Mouse (Mus musculus): ENCODE data around the gene Mrpl45. TPM values are rescaled to one million over a fixed set of nuclear protein-coding genes. Genes with fewer than 3 reads are reported as not detected.

Mrpl45 gene
- total and polyA plus RNA-seq, 2 experiments from 2014 or later: 21.4 to 36.0 TPM

DNA sequence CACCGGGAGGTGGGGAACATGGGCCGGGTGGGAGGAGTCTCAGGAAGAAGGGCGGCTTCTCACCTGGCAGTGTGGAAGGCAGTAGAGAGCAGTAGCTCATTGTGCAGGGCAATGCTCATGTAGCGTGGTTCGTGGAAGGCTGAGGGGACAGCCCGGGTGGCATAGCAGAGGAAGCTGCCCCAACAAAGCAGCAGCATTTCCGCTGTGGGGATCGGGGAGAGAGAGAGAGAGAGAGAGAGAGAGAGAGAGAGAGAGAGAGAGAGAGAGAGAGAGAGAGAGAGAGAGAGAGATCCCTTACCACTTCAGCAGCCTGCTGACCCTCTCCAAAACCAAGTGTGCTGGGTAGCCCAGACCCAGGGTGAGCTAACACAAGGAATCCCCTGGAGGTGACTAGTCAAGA lies 27.7 kb downstream of the Mrpl45 start:
- Histone ChIP-seq H3K36me3 (ENCODE audit: insufficient read depth, low read length) (0 out of 2 replicates have a peak, but pooled peaks cover 2% of the 10 kb centered on the region), H3K4me3 (ENCODE audit: low read depth, low read length) (no peak overlapping the region), H3K9me3 (ENCODE audit: low read length) (no peaks in the 10 kb centered on the region), H3K27ac (ENCODE audit: low read depth, low read length) (no peak overlapping the region), H3K4me2 (ENCODE audit: low read depth, low read length, poor library complexity, severe bottlenecking) (no peak overlapping the region), H3K4me1 (ENCODE audit: insufficient read depth, low read length) (no peaks in the 10 kb centered on the region), H3K27me3 (ENCODE audit: insufficient read depth, low read length) (no peaks in the 10 kb centered on the region), H3K9ac (replicated peaks; ENCODE audit: low read length, poor library complexity, severe bottlenecking) (no peak overlapping the region)
- TF ChIP-seq CTCF (IDR thresholded peaks at IDR 0.05): no peak
- no peak for ATAC-seq (ENCODE audit: low FRiP score)
- no peak for DNase-seq (ENCODE audit: low spot score)
- 44% methylated on average over 8 of the region's 8 CpGs for WGBS

DNA sequence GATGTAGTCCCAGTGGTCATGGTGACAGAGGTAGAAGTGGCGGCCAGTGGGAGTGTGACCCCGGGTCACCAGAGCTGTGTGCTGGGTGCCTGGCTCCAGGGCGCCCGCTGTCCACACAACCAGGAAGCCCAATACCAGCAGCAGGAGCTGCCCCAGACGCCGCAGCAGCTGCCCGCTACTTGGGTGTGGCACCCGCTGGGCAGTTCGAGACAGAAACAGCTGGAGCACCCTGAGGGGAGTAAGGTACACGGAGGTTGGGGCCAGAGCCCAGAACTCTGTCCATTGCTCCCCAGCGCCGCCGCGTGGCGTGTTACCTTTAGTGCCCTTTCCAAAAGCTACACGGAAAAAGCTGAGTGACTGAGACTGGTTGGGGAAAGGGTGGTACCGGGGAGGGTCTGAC lies 28.1 kb downstream of the Mrpl45 start:
- DNase-seq (ENCODE audit: low spot score) (no peak), ATAC-seq (ENCODE audit: low FRiP score) (no peak)
- Histone ChIP-seq H3K4me3 (ENCODE audit: low read depth, low read length) (no peak overlapping the region), H3K4me2 (ENCODE audit: low read depth, low read length, poor library complexity, severe bottlenecking) (no peak overlapping the region), H3K36me3 (ENCODE audit: insufficient read depth, low read length) (0 out of 2 replicates have a peak, but pooled peaks cover under 1% of the 10 kb centered on the region), H3K9me3 (ENCODE audit: low read length) (no peaks in the 10 kb centered on the region), H3K4me1 (ENCODE audit: insufficient read depth, low read length) (no peaks in the 10 kb centered on the region), H3K27ac (ENCODE audit: low read depth, low read length) (no peak overlapping the region), H3K9ac (replicated peaks; ENCODE audit: low read length, poor library complexity, severe bottlenecking) (no peak overlapping the region), H3K27me3 (ENCODE audit: insufficient read depth, low read length) (no peaks in the 10 kb centered on the region)
- TF ChIP-seq CTCF (IDR thresholded peaks at IDR 0.05): no peak
- WGBS: 34% methylated on average over 17 of the region's 17 CpGs

DNA sequence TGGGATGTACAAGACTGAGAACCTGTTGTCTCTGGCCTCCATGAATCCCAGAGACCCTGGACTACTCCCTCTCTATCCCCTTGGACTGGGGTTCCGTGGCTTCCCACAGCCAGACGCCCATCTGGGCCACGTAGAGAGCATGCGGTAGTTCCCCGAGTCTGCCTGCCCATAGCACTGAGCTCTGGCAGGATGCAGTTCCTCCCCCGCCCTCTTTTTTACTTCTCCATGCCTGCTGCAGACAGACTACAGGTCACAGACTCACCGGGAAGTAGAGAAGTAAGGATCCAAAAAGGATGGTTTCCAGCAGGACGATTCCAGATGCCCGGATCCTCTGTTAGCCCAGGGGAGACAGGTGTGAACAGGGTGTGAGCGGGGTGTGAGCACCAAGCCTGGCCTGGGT lies 29.9 kb downstream of the Mrpl45 start:
- WGBS: 77% methylated on average over 10 of the region's 10 CpGs
- no peak for ATAC-seq (ENCODE audit: low FRiP score)
- no peak for TF ChIP-seq CTCF (IDR thresholded peaks at IDR 0.05)

DNA sequence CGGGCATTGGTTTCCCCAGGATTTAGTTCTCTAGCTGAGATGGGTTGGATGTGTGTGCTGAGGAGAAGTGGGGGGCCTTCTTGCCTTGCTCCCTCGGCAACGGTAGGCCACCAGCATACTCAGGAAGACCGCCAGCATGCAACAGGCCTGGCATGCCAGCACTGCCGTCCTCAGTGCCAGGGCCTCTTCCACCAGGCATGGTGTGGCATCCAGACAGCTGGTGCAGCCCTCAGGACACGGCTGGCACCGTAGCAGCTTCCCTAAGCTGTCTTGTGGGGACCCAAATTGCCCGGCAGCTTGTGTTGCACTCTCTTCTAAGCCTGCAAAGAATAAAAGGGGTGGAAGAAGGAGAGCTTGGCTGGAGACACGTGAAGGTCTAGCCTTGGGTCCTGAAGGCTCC lies 30.9 kb downstream of the Mrpl45 start:
- TF ChIP-seq CTCF (IDR thresholded peaks at IDR 0.05): no peak
- no peak overlapping the region for H3K9ac ChIP-seq (replicated peaks; ENCODE audit: low read length, poor library complexity, severe bottlenecking)
- H3K4me1 ChIP-seq (ENCODE audit: insufficient read depth, low read length): no peaks in the 10 kb centered on the region
- peak; percentile 70 for DNase-seq (ENCODE audit: low spot score)
- H3K4me2 ChIP-seq (ENCODE audit: low read depth, low read length, poor library complexity, severe bottlenecking): no peak overlapping the region
- WGBS: 71% methylated on average over 9 of the region's 9 CpGs
- no peaks in the 10 kb centered on the region for H3K36me3 ChIP-seq (ENCODE audit: insufficient read depth, low read length)
- no peak overlapping the region for H3K27ac ChIP-seq (ENCODE audit: low read depth, low read length)
- H3K4me3 ChIP-seq (ENCODE audit: low read depth, low read length): no peak overlapping the region
- ATAC-seq (ENCODE audit: low FRiP score): no peak
- H3K9me3 ChIP-seq (ENCODE audit: low read length): no peaks in the 10 kb centered on the region
- H3K27me3 ChIP-seq (ENCODE audit: insufficient read depth, low read length): no peaks in the 10 kb centered on the region

More for the DNA sequence above, 29.9 kb downstream of the Mrpl45 start:
- H3K27ac ChIP-seq (ENCODE audit: low read depth, low read length): no peak overlapping the region
- H3K9ac ChIP-seq (replicated peaks; ENCODE audit: low read length, poor library complexity, severe bottlenecking): no peak overlapping the region
- no peaks in the 10 kb centered on the region for H3K9me3 ChIP-seq (ENCODE audit: low read length)
- H3K36me3 ChIP-seq (ENCODE audit: insufficient read depth, low read length): no peaks in the 10 kb centered on the region
- no peak overlapping the region for H3K4me2 ChIP-seq (ENCODE audit: low read depth, low read length, poor library complexity, severe bottlenecking)
- DNase-seq (ENCODE audit: low spot score): no peak
- no peaks in the 10 kb centered on the region for H3K4me1 ChIP-seq (ENCODE audit: insufficient read depth, low read length)
- H3K4me3 ChIP-seq (ENCODE audit: low read depth, low read length): no peak overlapping the region
- no peaks in the 10 kb centered on the region for H3K27me3 ChIP-seq (ENCODE audit: insufficient read depth, low read length)

DNA sequence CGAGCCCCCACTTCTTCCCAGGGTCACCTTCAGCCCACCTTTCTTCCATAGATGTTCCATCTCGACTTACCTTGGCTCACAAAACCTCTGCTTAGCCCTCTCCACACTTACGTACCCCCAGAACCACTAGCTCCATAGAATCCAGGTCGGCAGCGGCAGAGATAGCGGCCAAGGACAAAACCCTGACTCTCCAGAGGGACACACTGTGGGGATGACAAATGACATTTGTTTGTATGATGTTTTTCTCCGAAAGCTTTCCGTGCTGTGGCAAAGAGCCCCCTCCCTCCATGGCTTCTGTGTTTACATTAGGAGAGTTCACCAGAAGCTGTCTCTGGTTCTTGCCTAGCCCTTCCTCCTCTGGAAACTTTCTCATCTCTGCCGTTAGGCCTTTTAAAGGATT lies 31.8 kb downstream of the Mrpl45 start:
- 89% methylated on average over 9 of the region's 9 CpGs for WGBS
- TF ChIP-seq CTCF (IDR thresholded peaks at IDR 0.05): no peak
- ATAC-seq (ENCODE audit: low FRiP score) (no peak), DNase-seq (ENCODE audit: low spot score) (no peak)
- no peaks in the 10 kb centered on the region for H3K36me3 ChIP-seq (ENCODE audit: insufficient read depth, low read length)
- H3K4me1 ChIP-seq (ENCODE audit: insufficient read depth, low read length): no peaks in the 10 kb centered on the region
- H3K27ac ChIP-seq (ENCODE audit: low read depth, low read length): no peak overlapping the region
- H3K9ac ChIP-seq (replicated peaks; ENCODE audit: low read length, poor library complexity, severe bottlenecking): no peak overlapping the region
- no peak overlapping the region for H3K4me3 ChIP-seq (ENCODE audit: low read depth, low read length)
- H3K27me3 ChIP-seq (ENCODE audit: insufficient read depth, low read length): no peaks in the 10 kb centered on the region
- H3K9me3 ChIP-seq (ENCODE audit: low read length): no peaks in the 10 kb centered on the region
- no peak overlapping the region for H3K4me2 ChIP-seq (ENCODE audit: low read depth, low read length, poor library complexity, severe bottlenecking)

DNA sequence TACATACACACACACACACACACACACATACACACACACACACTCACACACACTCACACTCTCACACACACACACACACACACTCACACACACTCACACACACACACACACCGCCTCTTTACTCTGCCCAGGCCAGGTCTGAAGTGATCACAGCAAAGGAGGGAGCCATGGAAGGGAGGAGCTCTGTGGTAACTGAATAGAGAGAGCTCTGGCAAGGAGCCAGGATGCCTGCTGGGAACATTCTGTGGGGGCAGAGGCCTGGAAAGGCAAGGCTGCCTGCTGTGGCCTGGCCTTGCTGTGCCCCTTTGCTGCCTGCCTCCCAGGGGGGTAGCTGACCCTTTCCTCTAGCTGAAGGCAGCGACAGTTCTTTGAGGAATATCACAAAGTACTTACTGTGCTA lies 34.5 kb downstream of the Mrpl45 start:
- no peak overlapping the region for H3K9ac ChIP-seq (replicated peaks; ENCODE audit: low read length, poor library complexity, severe bottlenecking)
- no peaks in the 10 kb centered on the region for H3K27me3 ChIP-seq (ENCODE audit: insufficient read depth, low read length)
- TF ChIP-seq CTCF (IDR thresholded peaks at IDR 0.05): no peak
- no peak overlapping the region for H3K4me2 ChIP-seq (ENCODE audit: low read depth, low read length, poor library complexity, severe bottlenecking)
- H3K4me3 ChIP-seq (ENCODE audit: low read depth, low read length): no peak overlapping the region
- 18% methylated on average over 2 of the region's 2 CpGs for WGBS
- H3K27ac ChIP-seq (ENCODE audit: low read depth, low read length): peak overlapping the region; percentile 12; the same call in 1 of the 2 replicates
- ATAC-seq (ENCODE audit: low FRiP score) (no peak), DNase-seq (ENCODE audit: low spot score) (peak; percentile 86)
- no peaks in the 10 kb centered on the region for H3K4me1 ChIP-seq (ENCODE audit: insufficient read depth, low read length)
- no peaks in the 10 kb centered on the region for H3K9me3 ChIP-seq (ENCODE audit: low read length)
- H3K36me3 ChIP-seq (ENCODE audit: insufficient read depth, low read length): no peaks in the 10 kb centered on the region

All from midbrain, postnatal 0 days (tissue).